Mouse (Mus musculus) T-helper 1 cell (primary cell): ENCODE measurements around the gene Dynlrb1.

Source experiments
- in situ Hi-C: fragments of 300-600 bp; cut with MboI, MseI; formaldehyde crosslinking; loops from one replicate; pipeline ENCODE4 v1.15.1; 2025; ENCODE audit warnings: high pct_unique_total_duplicates

Gene Dynlrb1

DNA sequence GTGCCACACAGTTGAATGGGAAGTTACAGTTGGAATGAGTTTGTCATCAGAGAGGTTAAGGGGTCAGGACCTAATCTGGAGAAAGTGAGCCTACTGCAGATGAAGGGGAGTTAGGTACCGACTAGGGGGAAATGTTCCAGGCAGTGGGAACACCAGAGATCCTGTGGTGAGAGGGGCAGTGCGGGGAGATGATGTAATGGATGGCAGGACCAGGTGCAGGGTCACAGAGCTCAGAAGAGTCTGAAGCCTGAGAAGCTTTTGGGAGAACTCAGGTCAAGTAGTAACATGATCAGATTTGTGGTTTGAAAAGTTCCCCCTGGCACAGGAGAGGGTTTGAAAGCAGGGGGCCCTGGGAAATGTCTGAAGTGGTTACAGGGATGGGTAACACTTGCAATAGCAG lies 43.8 kb downstream of the Dynlrb1 start:
- in situ Hi-C loops, result no loop called here

GRCm38 (mm10) chr2:155283793-155284192 lies 47.5 kb downstream of the Dynlrb1 start:
- in situ Hi-C loops, result no loop called here

DNA sequence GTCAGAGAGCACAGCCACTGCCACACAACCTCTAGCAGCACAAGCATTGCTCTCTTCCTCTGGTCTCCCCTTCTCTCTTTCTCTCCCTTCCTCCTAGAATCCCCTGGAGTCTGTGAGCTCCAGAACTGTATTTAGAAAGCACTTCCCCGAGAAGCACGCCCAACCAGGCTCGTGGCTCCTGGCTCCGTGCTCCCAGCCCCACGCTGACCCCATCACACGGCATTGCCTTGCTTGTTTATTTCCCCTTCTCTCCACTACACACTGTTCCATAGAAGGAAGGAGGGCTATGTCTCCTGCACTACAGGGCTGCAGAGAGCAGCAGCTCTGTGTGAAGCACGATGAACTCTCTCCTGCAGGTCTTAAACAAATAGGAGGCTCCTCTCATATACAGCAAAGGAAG lies 48.3 kb downstream of the Dynlrb1 start:
- in situ Hi-C loops, result no loop called here

DNA sequence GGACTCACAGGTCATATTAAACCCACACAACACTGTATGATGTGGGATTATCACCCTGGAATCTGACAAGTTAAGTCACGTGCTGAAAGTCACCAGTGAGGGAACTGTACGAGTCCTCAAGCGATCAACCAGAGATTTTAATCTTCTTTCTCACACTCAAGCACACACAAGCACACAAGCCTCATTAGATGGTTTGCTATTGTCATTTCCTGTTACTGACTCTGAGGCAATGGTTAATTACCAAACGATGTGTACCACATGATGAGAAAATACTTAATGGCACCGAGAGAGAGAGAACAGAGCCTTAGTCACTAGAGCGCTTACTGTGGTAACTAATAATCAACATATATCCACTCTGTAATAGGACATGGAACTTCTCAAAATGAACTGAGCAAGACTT lies 49.4 kb downstream of the Dynlrb1 start:
- in situ Hi-C loops, result no loop called here

GRCm38 (mm10) chr2:155287456-155288250 lies 51.3 kb downstream of the Dynlrb1 start:
- in situ Hi-C loops, result no loop called here

- in situ Hi-C loops, result loop anchor here (10.0 kb wide), 2 partner anchors 1035 to 1175 kb away; no protein-coding TSS in a partner anchor
Measured at GRCm38 (mm10) chr2:155290066-155290465, 53.7 kb downstream of the Dynlrb1 start.

DNA sequence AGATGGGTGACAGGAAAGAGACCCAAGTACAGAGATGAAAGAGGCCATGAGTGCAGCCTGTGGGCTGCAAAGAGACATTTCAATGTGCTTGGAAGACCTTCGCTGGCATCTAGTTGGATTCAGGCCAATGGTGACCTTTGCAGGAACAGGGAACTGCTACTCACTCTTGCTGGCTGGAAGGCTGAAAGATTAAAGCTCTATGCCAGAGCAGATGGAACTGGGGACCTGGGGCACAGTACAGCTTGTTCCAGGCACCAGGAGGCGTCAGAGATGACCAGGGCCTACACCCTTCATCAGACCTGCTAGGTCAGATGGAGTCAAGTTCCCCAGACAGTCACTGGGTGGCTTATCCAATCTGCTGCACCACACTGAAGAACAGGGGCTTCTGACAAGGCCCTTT lies 57.0 kb downstream of the Dynlrb1 start:
- in situ Hi-C loops, result loop anchor here (10.0 kb wide), 2 partner anchors 1031 to 1179 kb away; no protein-coding TSS in a partner anchor

- in situ Hi-C loops, result loop anchor here (10.0 kb wide), 2 partner anchors 1031 to 1179 kb away; no protein-coding TSS in a partner anchor
Measured at GRCm38 (mm10) chr2:155293946-155294345, 57.6 kb downstream of the Dynlrb1 start.

DNA sequence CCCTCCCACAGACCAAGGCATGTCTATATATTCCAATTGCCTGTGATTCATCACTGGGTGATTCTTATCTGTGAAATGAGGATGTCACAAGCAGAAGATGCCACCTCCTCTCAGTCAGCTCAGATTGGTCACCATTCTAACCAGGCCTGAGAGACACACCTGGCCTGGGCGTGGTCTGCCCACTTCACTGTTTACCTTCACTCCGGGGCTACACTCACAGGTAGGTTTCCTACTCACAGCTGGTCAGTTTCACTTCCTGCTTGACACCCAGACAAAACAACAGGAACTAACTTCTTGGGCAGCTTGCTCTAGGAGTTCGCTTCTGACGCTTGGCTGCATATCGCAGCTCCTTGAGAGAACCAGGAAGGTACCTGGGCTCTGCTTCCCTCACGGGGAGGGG lies 59.1 kb downstream of the Dynlrb1 start:
- in situ Hi-C loops, result loop anchor here (10.0 kb wide), 2 partner anchors 1029 to 1181 kb away; no protein-coding TSS in a partner anchor

- in situ Hi-C loops, result loop anchor here (10.0 kb wide), 2 partner anchors 1025 to 1185 kb away; no protein-coding TSS in a partner anchor
Measured at GRCm38 (mm10) chr2:155299563-155299962, 63.2 kb downstream of the Dynlrb1 start.
